Mouse (Mus musculus) hindbrain, postnatal 0 days (tissue): ENCODE measurements at regions not wholly inside any gene's neighbourhood (a gene's known extent, or its start where the extent isn't known, plus 50 kb on each side); places are given as distances from the start of the nearest gene placed in this dataset.

Source experiments
- ATAC-seq: fragments of 200-750 bp; cut with Nextera tagmentation; 2 replicates; pipeline ENCODE4 v1.8.0; 2017; ENCODE audit warnings: mild to moderate bottlenecking, moderate TSS enrichment, moderate library complexity
- DNase-seq: peaks from one replicate; pipeline ENCODE4 v3.0.0-alpha.2; 2015; ENCODE audit warnings: low spot score
- H3K27ac ChIP-seq: fragments of 300-500 bp; sonication (generic); 2 replicates; pipeline ENCODE4 v1.5.1; 2014; ENCODE audit warnings: mild to moderate bottlenecking
- H3K27me3 ChIP-seq: fragments of 300-500 bp; sonication (generic); 2 replicates; pipeline ENCODE4 v1.6.1; 2014; ENCODE audit warnings: low read length, mixed read lengths; ENCODE audit not compliant: insufficient read depth
- H3K36me3 ChIP-seq: fragments of 300-500 bp; sonication (generic); 2 replicates; pipeline ENCODE4 v1.6.1; 2014; ENCODE audit warnings: low read length, mixed read lengths; ENCODE audit not compliant: insufficient read depth
- H3K4me1 ChIP-seq: fragments of 300-500 bp; sonication (generic); 2 replicates; pipeline ENCODE4 v1.6.1; 2014; ENCODE audit warnings: antibody characterized with exemption, low read length, mixed read lengths; ENCODE audit not compliant: insufficient read depth
- H3K4me2 ChIP-seq: fragments of 300-500 bp; sonication (generic); 2 replicates; pipeline ENCODE4 v1.6.1; 2014; ENCODE audit warnings: low read depth, mild to moderate bottlenecking, low read length, moderate library complexity, mixed read lengths
- H3K4me3 ChIP-seq: fragments of 300-500 bp; sonication (generic); 2 replicates; pipeline ENCODE4 v1.5.1; 2014; ENCODE audit warnings: low read length
- H3K9ac ChIP-seq: fragments of 300-500 bp; sonication (generic); replicated peaks from 2 replicates; pipeline ENCODE4 v1.6.1; 2014; ENCODE audit warnings: mild to moderate bottlenecking, low read length, moderate library complexity, mixed read lengths
- H3K9me3 ChIP-seq: fragments of 300-500 bp; sonication (generic); 2 replicates; pipeline ENCODE4 v1.6.1; 2016; ENCODE audit warnings: low read length, mixed read lengths
- CTCF ChIP-seq: IDR thresholded peaks from 2 replicates; pipeline ENCODE4 v1.5.1; 2016; ENCODE audit warnings: antibody characterized with exemption, control low read depth, low read depth
- WGBS: fragments of 180-500 bp; shearing (Covaris S2); extraction: QIAGEN DNeasy Blood & Tissue Kit; methylation state at CpG from one replicate; pipeline ENCODE4 v1.1.7; 2014; 5-methylcytosine and 5-hydroxymethylcytosine counted together

- no peaks in the 10 kb centered on the region for H3K27me3 ChIP-seq
- no peak overlapping the region for H3K9ac ChIP-seq
- TF ChIP-seq CTCF: peak; percentile 27; the same call in 1 of the 2 replicates
- H3K27ac ChIP-seq: no peak overlapping the region
- ATAC-seq: no peak
- 39% methylated on average over 1 of the region's 1 CpGs for WGBS
- H3K9me3 ChIP-seq: no peaks in the 10 kb centered on the region
- DNase-seq: no peak
- no peaks in the 10 kb centered on the region for H3K4me1 ChIP-seq
- H3K4me2 ChIP-seq: no peak overlapping the region
- no peaks in the 10 kb centered on the region for H3K36me3 ChIP-seq
- H3K4me3 ChIP-seq: no peak overlapping the region
These were observed 91.5 kb upstream of the Bach2 start for GRCm38 (mm10) chr4:32147146-32147545.

GRCm38 (mm10) chr4:32148597-32148996 lies 90.0 kb upstream of the Bach2 start:
- H3K9ac ChIP-seq: no peak overlapping the region
- H3K36me3 ChIP-seq: no peaks in the 10 kb centered on the region
- no peak for TF ChIP-seq CTCF
- H3K4me3 ChIP-seq: no peak overlapping the region
- no peaks in the 10 kb centered on the region for H3K27me3 ChIP-seq
- 87% methylated on average over 2 of the region's 2 CpGs for WGBS
- H3K9me3 ChIP-seq: no peaks in the 10 kb centered on the region
- no peak overlapping the region for H3K4me2 ChIP-seq
- ATAC-seq (no peak), DNase-seq (no peak)
- H3K4me1 ChIP-seq: no peaks in the 10 kb centered on the region
- no peak overlapping the region for H3K27ac ChIP-seq

DNA sequence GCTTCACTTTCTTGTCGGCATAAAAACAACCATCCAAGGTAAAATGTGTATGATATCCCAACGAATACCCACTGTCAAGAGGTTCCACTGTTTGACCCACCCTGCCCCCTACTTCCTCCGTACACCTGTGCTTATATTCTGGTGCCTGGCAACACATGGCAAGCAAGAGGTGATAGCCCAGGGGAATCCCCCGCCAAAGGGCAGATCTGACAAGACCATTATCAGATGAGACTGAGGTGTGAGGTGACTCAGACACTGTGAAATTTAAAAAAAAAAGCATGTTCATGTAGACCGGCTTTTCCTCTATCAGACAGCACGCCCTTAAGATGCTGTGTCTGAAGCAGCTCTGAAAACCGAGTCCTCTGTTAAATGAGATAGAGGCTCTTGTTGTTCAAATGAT lies 89.4 kb upstream of the Bach2 start:
- H3K9me3 ChIP-seq: no peaks in the 10 kb centered on the region

GRCm38 (mm10) chr4:32153356-32153755 lies 85.2 kb upstream of the Bach2 start:
- peak; percentile 79 for ATAC-seq
- WGBS: 78% methylated on average over 4 of the region's 4 CpGs
- peak; percentile 64 for DNase-seq
- H3K9ac ChIP-seq: no peak overlapping the region
- no peaks in the 10 kb centered on the region for H3K27me3 ChIP-seq
- H3K4me2 ChIP-seq: no peak overlapping the region
- H3K4me3 ChIP-seq: no peak overlapping the region
- H3K4me1 ChIP-seq: no peaks in the 10 kb centered on the region
- H3K9me3 ChIP-seq: no peaks in the 10 kb centered on the region
- peak; percentile 83 for TF ChIP-seq CTCF
- H3K27ac ChIP-seq: no peak overlapping the region
- no peaks in the 10 kb centered on the region for H3K36me3 ChIP-seq

More for the DNA sequence above, 89.4 kb upstream of the Bach2 start:
- Histone ChIP-seq H3K36me3 (no peaks in the 10 kb centered on the region), H3K9ac (no peak overlapping the region), H3K4me1 (no peaks in the 10 kb centered on the region), H3K27ac (no peak overlapping the region), H3K4me3 (no peak overlapping the region), H3K27me3 (no peaks in the 10 kb centered on the region), H3K4me2 (no peak overlapping the region)
- no peak for DNase-seq
- 81% methylated on average over 7 of the region's 7 CpGs for WGBS
- no peak for TF ChIP-seq CTCF
- no peak for ATAC-seq

- H3K4me3 ChIP-seq: no peak overlapping the region
- TF ChIP-seq CTCF: no peak
- no peak for ATAC-seq
- H3K27me3 ChIP-seq: no peaks in the 10 kb centered on the region
- WGBS: 69% methylated on average over 8 of the region's 8 CpGs
- H3K4me1 ChIP-seq: peaks cover 6% of the 10 kb centered on the region; the same call in 1 of the 2 replicates
- no peak overlapping the region for H3K27ac ChIP-seq
- H3K9ac ChIP-seq: no peak overlapping the region
- no peaks in the 10 kb centered on the region for H3K36me3 ChIP-seq
- H3K9me3 ChIP-seq: no peaks in the 10 kb centered on the region
- no peak for DNase-seq
- no peak overlapping the region for H3K4me2 ChIP-seq
These were observed 81.6 kb upstream of the Bach2 start for GRCm38 (mm10) chr4:32156965-32157364.

- no peak for TF ChIP-seq CTCF
- ATAC-seq (no peak), DNase-seq (no peak)
- no peak overlapping the region for H3K4me2 ChIP-seq
- no peaks in the 10 kb centered on the region for H3K9me3 ChIP-seq
- H3K9ac ChIP-seq: no peak overlapping the region
- WGBS: 53% methylated on average over 5 of the region's 5 CpGs
- peaks cover 9% of the 10 kb centered on the region; the same call in 1 of the 2 replicates for H3K4me1 ChIP-seq
- no peak overlapping the region for H3K27ac ChIP-seq
- H3K36me3 ChIP-seq: no peaks in the 10 kb centered on the region
- no peak overlapping the region for H3K4me3 ChIP-seq
- H3K27me3 ChIP-seq: no peaks in the 10 kb centered on the region
These were observed 80.2 kb upstream of the Bach2 start for GRCm38 (mm10) chr4:32158451-32158850.

DNA sequence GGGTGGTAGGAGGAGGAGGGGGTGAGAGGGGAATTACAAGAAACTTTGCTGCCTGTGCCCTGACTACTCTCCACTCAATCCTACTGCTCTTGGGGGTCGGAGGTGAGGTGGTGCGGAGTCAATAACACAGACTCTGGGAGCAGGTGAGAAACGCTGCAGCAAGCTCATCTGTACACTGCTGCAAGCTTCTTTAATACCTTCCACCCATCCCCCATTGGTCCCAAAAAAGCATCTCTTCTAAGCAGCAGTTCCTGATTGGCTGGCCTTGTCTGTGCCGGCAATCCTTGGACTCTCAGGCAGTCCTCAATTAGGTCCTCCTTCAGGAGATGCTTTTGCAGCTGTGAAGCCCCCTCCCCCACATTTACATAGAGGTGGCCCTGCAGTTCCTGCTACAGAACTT lies 79.7 kb upstream of the Bach2 start:
- H3K4me3 ChIP-seq: no peak overlapping the region
- no peak for TF ChIP-seq CTCF
- no peak overlapping the region for H3K4me2 ChIP-seq
- no peak for ATAC-seq
- no peak overlapping the region for H3K9ac ChIP-seq
- H3K27ac ChIP-seq: no peak overlapping the region
- H3K36me3 ChIP-seq: no peaks in the 10 kb centered on the region
- no peak for DNase-seq
- H3K27me3 ChIP-seq: no peaks in the 10 kb centered on the region
- 56% methylated on average over 4 of the region's 4 CpGs for WGBS
- peaks cover 9% of the 10 kb centered on the region; the same call in 1 of the 2 replicates for H3K4me1 ChIP-seq
- H3K9me3 ChIP-seq: no peaks in the 10 kb centered on the region
